8 mouse cellular contexts compared by ENCODE assay signal in genomic region chr19:10524784-10525105, GRCm38 (mm10). TPM values are rescaled to one million over a fixed set of nuclear protein-coding genes. Genes with fewer than 3 reads are reported as not detected.
DNase-seq lines count a peak whose midpoint lies in the region; ATAC-seq and TF ChIP-seq lines count a peak whose summit lies in the region.

No protein-coding gene starts in this region.

- H3K4me1 ChIP-seq in lung, adult 2 months (ENCODE audit: control insufficient read depth, insufficient read depth, low read length), result peaks cover 9% of the 10 kb centered on the region
- peaks cover 15% of the 10 kb centered on the region for H3K4me1 ChIP-seq in embryonic facial prominence, embryonic 14.5 days (ENCODE audit: control insufficient read depth, insufficient read depth, low read length)
- peaks cover 7% of the 10 kb centered on the region for H3K4me1 ChIP-seq in intestine, postnatal 0 days (replicated peaks; ENCODE audit: control insufficient read depth, insufficient read depth, low read length)
- peaks cover 33% of the 10 kb centered on the region for H3K4me1 ChIP-seq in neural tube, embryonic 15.5 days

- H3K4me3 ChIP-seq in lung, adult 2 months (replicated peaks; ENCODE audit: extremely low read depth, low read depth, low read length), result peak overlapping the region; percentile 89
- H3K4me3 ChIP-seq in embryonic facial prominence, embryonic 14.5 days (ENCODE audit: low read depth, low read length), result peak overlapping the region; percentile 99
- H3K4me3 ChIP-seq in intestine, postnatal 0 days (ENCODE audit: low read depth, low read length), result peak overlapping the region; percentile 91
- H3K4me3 ChIP-seq in neural tube, embryonic 15.5 days (replicated peaks), result peak overlapping the region; percentile 93

- peak overlapping the region; percentile 72 for H3K4me2 ChIP-seq in embryonic facial prominence, embryonic 14.5 days (ENCODE audit: low read depth, low read length)
- peak overlapping the region; percentile 72 for H3K4me2 ChIP-seq in intestine, postnatal 0 days (replicated peaks; ENCODE audit: low read depth)
- peak overlapping the region; percentile 66 for H3K4me2 ChIP-seq in neural tube, embryonic 15.5 days

- no peak for TF ChIP-seq POLR2A in lung, adult 2 months (IDR thresholded peaks at IDR 0.05; ENCODE audit: borderline replicate concordance, extremely low read depth, low read depth, low read length)

- no peak for DNase-seq in lung, adult 2 months
- no peak for DNase-seq in lung, postnatal 25 days (ENCODE audit: low spot score)
- no peak for DNase-seq in embryonic facial prominence, embryonic 14.5 days (ENCODE audit: low spot score)
- DNase-seq in Muller cell, postnatal 12 days (ENCODE audit: inconsistent ontology term), result no peak
- no peak for DNase-seq in urinary bladder, postnatal 36 days (ENCODE audit: low spot score in 2 of 2)
- DNase-seq in adrenal gland, adult (ENCODE audit: inconsistent age in 2 of 2, low spot score in 1 of 2), result no peak

- peak overlapping the region; percentile 98 for H3K27ac ChIP-seq in embryonic facial prominence, embryonic 14.5 days (replicated peaks; ENCODE audit: low read depth, low read length)
- peak overlapping the region; percentile 100 for H3K27ac ChIP-seq in intestine, postnatal 0 days (ENCODE audit: low read depth, low read length)
- peak overlapping the region; percentile 97 for H3K27ac ChIP-seq in neural tube, embryonic 15.5 days (replicated peaks)

- peak overlapping the region; percentile 99 for H3K9ac ChIP-seq in embryonic facial prominence, embryonic 14.5 days (ENCODE audit: low read depth, low read length)
- peak overlapping the region; percentile 99 for H3K9ac ChIP-seq in intestine, postnatal 0 days (ENCODE audit: low read depth, low read length)
- H3K9ac ChIP-seq in neural tube, embryonic 15.5 days (replicated peaks), result peak overlapping the region; percentile 65

- no peak for TF ChIP-seq CTCF in lung, adult 2 months (IDR thresholded peaks at IDR 0.05; ENCODE audit: insufficient read depth, low read length)
- no peak for TF ChIP-seq CTCF in intestine, postnatal 0 days (IDR thresholded peaks at IDR 0.05; ENCODE audit: low read depth)

- no peaks in the 10 kb centered on the region for H3K9me3 ChIP-seq in embryonic facial prominence, embryonic 14.5 days (ENCODE audit: control insufficient read depth, low read length)
- H3K9me3 ChIP-seq in intestine, postnatal 0 days (ENCODE audit: control insufficient read depth), result no peaks in the 10 kb centered on the region
- no peaks in the 10 kb centered on the region for H3K9me3 ChIP-seq in neural tube, embryonic 15.5 days (replicated peaks)

- under 1% methylated on average over 19 of the region's 19 CpGs for WGBS in lung, adult 2 months
- 0% methylated on average over 15 of the region's 19 CpGs for WGBS in embryonic facial prominence, embryonic 14.5 days
- under 1% methylated on average over 19 of the region's 19 CpGs for WGBS in intestine, postnatal 0 days
- 2% methylated on average over 19 of the region's 19 CpGs for WGBS in neural tube, embryonic 15.5 days

- H3K27me3 ChIP-seq in embryonic facial prominence, embryonic 14.5 days (replicated peaks; ENCODE audit: control insufficient read depth, insufficient read depth, low read length), result no peaks in the 10 kb centered on the region
- no peaks in the 10 kb centered on the region for H3K27me3 ChIP-seq in intestine, postnatal 0 days (replicated peaks; ENCODE audit: control insufficient read depth, insufficient read depth, low read length)
- H3K27me3 ChIP-seq in neural tube, embryonic 15.5 days (replicated peaks), result no peaks in the 10 kb centered on the region

- no peak; the same call in 1 of the 2 replicates for ATAC-seq in embryonic facial prominence, embryonic 14.5 days (ENCODE audit: low read depth)
- ATAC-seq in intestine, postnatal 0 days, result no peak; the same call in 1 of the 2 replicates
- ATAC-seq in neural tube, embryonic 15.5 days (ENCODE audit: low FRiP score), result no peak; the same call in 1 of the 2 replicates

- peaks cover 14% of the 10 kb centered on the region for H3K36me3 ChIP-seq in embryonic facial prominence, embryonic 14.5 days (ENCODE audit: control insufficient read depth, insufficient read depth, low read length)
- H3K36me3 ChIP-seq in intestine, postnatal 0 days (ENCODE audit: control insufficient read depth, insufficient read depth), result no peaks in the 10 kb centered on the region
- peaks cover 5% of the 10 kb centered on the region for H3K36me3 ChIP-seq in neural tube, embryonic 15.5 days

RNA-seq across cellular contexts. Expression of gene Cpsf7, which starts 0.3 kb away (rescaled TPM):
- polyA plus RNA-seq in lung, adult 2 months (2012; rRNA removed), result 30.3 and 41.1 TPM in 2 replicates
- 50.9 TPM in 2 replicates for polyA plus RNA-seq in embryonic facial prominence, embryonic 14.5 days (2014; fragmentation: Nextera tagmentation; extraction: Ambion mirVana)
- 17.7 and 18.1 TPM in 2 replicates for polyA plus RNA-seq in intestine, postnatal 0 days (2015; fragmentation: Nextera tagmentation; extraction: Ambion mirVana)
- polyA plus RNA-seq in neural tube, embryonic 15.5 days (2015; fragmentation: Nextera tagmentation; extraction: Ambion mirVana), result 45.6 and 47.2 TPM in 2 replicates

RNA-seq across cellular contexts. Expression of gene Sdhaf2, which starts 1.2 kb away (rescaled TPM):
- polyA plus RNA-seq in lung, adult 2 months (2012; rRNA removed), result 16.2 and 23.0 TPM in 2 replicates
- 57.0 and 62.1 TPM in 2 replicates for polyA plus RNA-seq in embryonic facial prominence, embryonic 14.5 days (2014; fragmentation: Nextera tagmentation; extraction: Ambion mirVana)
- 42.5 and 46.3 TPM in 2 replicates for polyA plus RNA-seq in intestine, postnatal 0 days (2015; fragmentation: Nextera tagmentation; extraction: Ambion mirVana)
- 67.5 and 67.7 TPM in 2 replicates for polyA plus RNA-seq in neural tube, embryonic 15.5 days (2015; fragmentation: Nextera tagmentation; extraction: Ambion mirVana)

RNA-seq across cellular contexts. Expression of gene Tmem216, which starts 31.3 kb away (rescaled TPM):
- 18.8 and 28.6 TPM in 2 replicates for polyA plus RNA-seq in lung, adult 2 months (2012; rRNA removed)
- polyA plus RNA-seq in embryonic facial prominence, embryonic 14.5 days (2014; fragmentation: Nextera tagmentation; extraction: Ambion mirVana), result 42.6 and 49.7 TPM in 2 replicates
- polyA plus RNA-seq in intestine, postnatal 0 days (2015; fragmentation: Nextera tagmentation; extraction: Ambion mirVana), result 11.0 and 12.2 TPM in 2 replicates
- polyA plus RNA-seq in neural tube, embryonic 15.5 days (2015; fragmentation: Nextera tagmentation; extraction: Ambion mirVana), result 49.1 and 51.6 TPM in 2 replicates

RNA-seq across cellular contexts. Expression of gene Ppp1r32, which starts 42.0 kb away (rescaled TPM):
- 5.4 and 5.9 TPM in 2 replicates for polyA plus RNA-seq in lung, adult 2 months (2012; rRNA removed)
- 0.45 and 2.5 TPM in 2 replicates for polyA plus RNA-seq in embryonic facial prominence, embryonic 14.5 days (2014; fragmentation: Nextera tagmentation; extraction: Ambion mirVana)
- 26.1 and 27.8 TPM in 2 replicates for polyA plus RNA-seq in intestine, postnatal 0 days (2015; fragmentation: Nextera tagmentation; extraction: Ambion mirVana)
- polyA plus RNA-seq in neural tube, embryonic 15.5 days (2015; fragmentation: Nextera tagmentation; extraction: Ambion mirVana), result 0.79 and 1.2 TPM in 2 replicates

RNA-seq across cellular contexts. Expression of gene Cyb561a3, which starts 52.2 kb away (rescaled TPM):
- polyA plus RNA-seq in lung, adult 2 months (2012; rRNA removed), result 88.4 and 113 TPM in 2 replicates
- polyA plus RNA-seq in embryonic facial prominence, embryonic 14.5 days (2014; fragmentation: Nextera tagmentation; extraction: Ambion mirVana), result 17.8 and 20.7 TPM in 2 replicates
- polyA plus RNA-seq in intestine, postnatal 0 days (2015; fragmentation: Nextera tagmentation; extraction: Ambion mirVana), result 23.2 and 24.3 TPM in 2 replicates
- 20.4 and 22.5 TPM in 2 replicates for polyA plus RNA-seq in neural tube, embryonic 15.5 days (2015; fragmentation: Nextera tagmentation; extraction: Ambion mirVana)
